Mouse (Mus musculus) duodenum, adult 2 months (tissue): ENCODE measurements around the gene 3110040N11Rik. TPM values are rescaled to one million over a fixed set of nuclear protein-coding genes. Genes with fewer than 3 reads are reported as not detected.

Experiments
- polyA plus RNA-seq: library from polyadenylated mRNA; depleted of rRNA; stranded (reverse); fragments of >200 nt; gene quantifications from 2 replicates; pipeline ENCODE4 v1.2.3, GENCODE M21; 2012; ENCODE audit warnings: low replicate concordance; rRNA removed

The 3110040N11Rik gene
- polyA plus RNA-seq: 13.1 and 15.9 TPM in 2 replicates

GRCm38 (mm10) chr7:81789095-81789757 lies at the start of gene 3110040N11Rik:
Gene 3110040N11Rik (minus strand): TSS chr7:81789478.

GRCm38 (mm10) chr7:81829379-81829894 lies 40.2 kb upstream of the 3110040N11Rik start, which contains the start of gene Btbd1:
Gene Btbd1 (minus strand): TSS chr7:81829431.

GRCm38 (mm10) chr7:81762180-81763109 lies 26.8 kb downstream of the 3110040N11Rik start, which contains the start of gene Ramac:
Gene Ramac (plus strand): TSS chr7:81762925.

Other genes with a start within 250 kb of the 3110040N11Rik start
- gene Fsd2, start 222.5 kb downstream of the 3110040N11Rik start, polyA plus RNA-seq: 0.04 TPM in 1 of 2 replicates, not detected in the other
- 21.4 and 40.7 TPM in 2 replicates for gene Whamm, start 218.2 kb downstream of the 3110040N11Rik start, polyA plus RNA-seq
- 16.4 and 23.1 TPM in 2 replicates for gene Homer2, start 82.0 kb downstream of the 3110040N11Rik start, polyA plus RNA-seq
- 2.2 and 2.3 TPM in 2 replicates for gene Ramac, start 26.6 kb downstream of the 3110040N11Rik start, polyA plus RNA-seq
- 16.2 and 28.4 TPM in 2 replicates for gene Btbd1, start 40.0 kb upstream of the 3110040N11Rik start, polyA plus RNA-seq
- not detected in 2 replicates for gene Gm10160, start 66.3 kb upstream of the 3110040N11Rik start, polyA plus RNA-seq
- 22.2 and 34.6 TPM in 2 replicates for gene Tm6sf1, start 69.5 kb upstream of the 3110040N11Rik start, polyA plus RNA-seq
- gene Hdgfl3, start 145.0 kb upstream of the 3110040N11Rik start, polyA plus RNA-seq: 0.53 and 1.0 TPM in 2 replicates
- gene Bnc1, start 202.8 kb upstream of the 3110040N11Rik start, polyA plus RNA-seq: 0.02 and 0.08 TPM in 2 replicates